Mouse (Mus musculus) heart, embryonic 15.5 days (tissue): ENCODE measurements around the gene Mphosph9. TPM values are rescaled to one million over a fixed set of nuclear protein-coding genes. Genes with fewer than 3 reads are reported as not detected.
"Not testable (repeated sequence)": the region's sequence is repeated elsewhere in the genome, so short reads cannot be mapped to it uniquely, and the experiment has no call there.

Experiments
- ATAC-seq: fragments of 200-750 bp; cut with Nextera tagmentation; replicated peaks from 2 replicates; pipeline ENCODE4 v1.8.0; 2017; ENCODE audit warnings: low read depth, moderate TSS enrichment; ENCODE audit not compliant: insufficient number of reproducible peaks, insufficient read depth, low FRiP score
- H3K27ac ChIP-seq: fragments of 300-500 bp; sonication (generic); 2 replicates; pipeline ENCODE4 v1.5.1; 2015; ENCODE audit warnings: mild to moderate bottlenecking, inconsistent platforms
- H3K27me3 ChIP-seq: fragments of 300-500 bp; sonication (generic); 2 replicates; pipeline ENCODE4 v1.6.1; 2015; ENCODE audit warnings: inconsistent platforms
- H3K36me3 ChIP-seq: fragments of 300-500 bp; sonication (generic); 2 replicates; pipeline ENCODE4 v1.6.1; 2015; ENCODE audit warnings: mild to moderate bottlenecking, inconsistent platforms
- H3K4me1 ChIP-seq: fragments of 300-500 bp; sonication (generic); replicated peaks from 2 replicates; pipeline ENCODE4 v1.6.1; 2015; ENCODE audit warnings: inconsistent platforms
- H3K4me2 ChIP-seq: fragments of 300-500 bp; sonication (generic); 2 replicates; pipeline ENCODE4 v1.6.1; 2015; ENCODE audit warnings: inconsistent platforms, mild to moderate bottlenecking, moderate library complexity
- H3K4me3 ChIP-seq: fragments of 300-500 bp; sonication (generic); 2 replicates; pipeline ENCODE4 v1.5.1; 2015; ENCODE audit warnings: mild to moderate bottlenecking, inconsistent platforms
- H3K9ac ChIP-seq: fragments of 300-500 bp; sonication (generic); 2 replicates; pipeline ENCODE4 v1.6.1; 2015; ENCODE audit warnings: mild to moderate bottlenecking, inconsistent platforms
- H3K9me3 ChIP-seq: fragments of 300-500 bp; sonication (generic); replicated peaks from 2 replicates; pipeline ENCODE4 v1.6.1; 2016; ENCODE audit warnings: inconsistent platforms
- WGBS: fragments of 180-500 bp; shearing (Covaris S2); methylation state at CpG from one replicate; pipeline ENCODE4 v1.1.7; 2015; ENCODE audit warnings: mixed read lengths; 5-methylcytosine and 5-hydroxymethylcytosine counted together
- polyA plus RNA-seq: library from polyadenylated mRNA; unstranded; fragments of >200 nt; fragmentation: Nextera tagmentation; extraction: Ambion mirVana; gene quantifications from 2 replicates; pipeline ENCODE4 v1.2.1, GENCODE M21; 2015

Gene Mphosph9
- polyA plus RNA-seq, 1 experiment from 2014 or later, result 10.2 TPM

GRCm38 (mm10) chr5:124300132-124300531 is 27.6 kb downstream of the Mphosph9 start:
- WGBS, result 44% methylated on average over 4 of the region's 4 CpGs
- Histone ChIP-seq H3K4me3 (no peak overlapping the region), H3K27ac (no peak overlapping the region; the same call in 1 of the 2 replicates), H3K27me3 (no peaks in the 10 kb centered on the region), H3K36me3 (peaks cover 40% of the 10 kb centered on the region), H3K9ac (no peak overlapping the region), H3K4me1 (peaks cover 3% of the 10 kb centered on the region), H3K4me2 (no peak overlapping the region), H3K9me3 (no peaks in the 10 kb centered on the region)
- 0 out of 2 replicates have a peak, but pooled peaks have one; percentile 35 for ATAC-seq

- H3K9ac ChIP-seq, H3K4me2 ChIP-seq, H3K27me3 ChIP-seq, H3K4me3 ChIP-seq, H3K27ac ChIP-seq, H3K4me1 ChIP-seq, ATAC-seq, H3K9me3 ChIP-seq: not testable (repeated sequence)
- 53% methylated on average over 4 of the region's 4 CpGs for WGBS
- H3K36me3 ChIP-seq, result peaks cover 42% of the 10 kb centered on the region
Observed at GRCm38 (mm10) chr5:124299307-124299706, 28.5 kb downstream of the Mphosph9 start.

- no peaks in the 10 kb centered on the region for H3K9me3 ChIP-seq
- WGBS, result 85% methylated on average over 4 of the region's 4 CpGs
- H3K4me3 ChIP-seq, result no peak overlapping the region
- H3K27me3 ChIP-seq, result no peaks in the 10 kb centered on the region
- peaks cover 8% of the 10 kb centered on the region for H3K4me1 ChIP-seq
- ATAC-seq, result no peak
- no peak overlapping the region for H3K9ac ChIP-seq
- H3K27ac ChIP-seq, result no peak overlapping the region
- H3K4me2 ChIP-seq, result no peak overlapping the region
- peaks cover 46% of the 10 kb centered on the region for H3K36me3 ChIP-seq
Observed at GRCm38 (mm10) chr5:124296475-124296874, 31.3 kb downstream of the Mphosph9 start.

GRCm38 (mm10) chr5:124293967-124294366 is 33.8 kb downstream of the Mphosph9 start:
- 75% methylated on average over 5 of the region's 5 CpGs for WGBS
- Histone ChIP-seq H3K4me1 (peaks cover 5% of the 10 kb centered on the region; the same call in 1 of the 2 replicates), H3K27ac (peak overlapping the region; percentile 54; the same call in 1 of the 2 replicates), H3K4me2 (no peak overlapping the region), H3K9ac (no peak overlapping the region), H3K36me3 (peaks cover 68% of the 10 kb centered on the region), H3K4me3 (no peak overlapping the region), H3K27me3 (no peaks in the 10 kb centered on the region), H3K9me3 (no peaks in the 10 kb centered on the region)
- no peak for ATAC-seq

DNA sequence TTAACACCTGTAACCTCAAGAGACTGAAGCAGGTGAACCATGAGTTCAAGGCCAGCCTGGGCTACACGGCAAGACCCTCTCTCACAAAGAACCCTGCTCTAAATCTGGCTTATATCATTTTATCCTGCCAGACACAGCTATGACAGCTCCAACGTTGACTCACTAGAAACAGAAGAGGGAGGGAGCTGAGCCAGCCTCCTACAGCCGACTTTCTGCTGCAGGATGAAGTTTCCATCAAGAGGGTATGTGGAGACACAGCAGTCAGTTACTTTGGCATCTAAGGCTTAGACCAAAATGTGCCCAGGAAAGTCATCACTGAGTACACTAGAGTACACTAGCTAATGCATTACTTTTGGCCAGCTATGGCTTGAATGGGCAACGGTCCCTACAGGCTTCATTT is 37.6 kb downstream of the Mphosph9 start:
- no peak overlapping the region for H3K4me3 ChIP-seq
- 80% methylated on average over 4 of the region's 4 CpGs for WGBS
- ATAC-seq, result no peak
- no peak overlapping the region for H3K4me2 ChIP-seq
- no peak overlapping the region for H3K9ac ChIP-seq
- H3K27me3 ChIP-seq, result no peaks in the 10 kb centered on the region
- no peaks in the 10 kb centered on the region for H3K9me3 ChIP-seq
- H3K4me1 ChIP-seq, result peaks cover 5% of the 10 kb centered on the region; the same call in 1 of the 2 replicates
- H3K27ac ChIP-seq, result no peak overlapping the region
- peaks cover 72% of the 10 kb centered on the region for H3K36me3 ChIP-seq

DNA sequence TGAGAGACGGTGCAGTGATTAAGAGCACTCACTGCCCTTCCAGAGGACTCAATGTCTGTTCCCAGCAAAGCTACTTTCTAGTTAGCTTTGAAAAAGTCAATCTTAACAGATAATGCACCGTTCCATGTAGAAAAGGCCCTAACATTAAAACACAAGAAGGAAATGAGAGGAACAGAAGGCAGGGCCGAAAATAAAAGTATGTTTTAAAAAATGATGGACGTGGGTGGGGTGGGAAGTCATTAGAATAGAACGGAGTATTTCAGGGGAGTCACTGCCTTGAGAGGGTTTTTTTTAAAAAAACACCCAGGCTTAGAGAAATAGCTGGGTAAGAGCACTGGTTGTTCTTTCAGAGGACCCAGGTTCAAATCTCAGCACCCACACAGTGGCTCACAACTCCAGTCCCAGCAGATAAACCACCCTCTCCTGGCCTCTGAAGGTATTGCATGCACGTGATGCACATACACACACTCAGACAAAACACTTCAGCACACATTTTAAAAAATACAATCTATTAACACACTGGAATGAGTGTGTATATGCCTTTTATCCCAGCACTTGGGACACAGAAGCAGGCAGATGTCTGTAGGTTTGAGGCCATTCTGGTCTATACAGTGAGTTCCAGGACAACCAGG is 40.0 kb downstream of the Mphosph9 start:
- no peak overlapping the region for H3K27ac ChIP-seq
- 97% methylated on average over 6 of the region's 6 CpGs for WGBS
- no peak for ATAC-seq
- H3K4me2 ChIP-seq, result no peak overlapping the region
- H3K36me3 ChIP-seq, result peaks cover 75% of the 10 kb centered on the region
- no peaks in the 10 kb centered on the region for H3K9me3 ChIP-seq
- H3K9ac ChIP-seq, result no peak overlapping the region
- no peaks in the 10 kb centered on the region for H3K4me1 ChIP-seq
- H3K4me3 ChIP-seq, result no peak overlapping the region
- H3K27me3 ChIP-seq, result no peaks in the 10 kb centered on the region

DNA sequence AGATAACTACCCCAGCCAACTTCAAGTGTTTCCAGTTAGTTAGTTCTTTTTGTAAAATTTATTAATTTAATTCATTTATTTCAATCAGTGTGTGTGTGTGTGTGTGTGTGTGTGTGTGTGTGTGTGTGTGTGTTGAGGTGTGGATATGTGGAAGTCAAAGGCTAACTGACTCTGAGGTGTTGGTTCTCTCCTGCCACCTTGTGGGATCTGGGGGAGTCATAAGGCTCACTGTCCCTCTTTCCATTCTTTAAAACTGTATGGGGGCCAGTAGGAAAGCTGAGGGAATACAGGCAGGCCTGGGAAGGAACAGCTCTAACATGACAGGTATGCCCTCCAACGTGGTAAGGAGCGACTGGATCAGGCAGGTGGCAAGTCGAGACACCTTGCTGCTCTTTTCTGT is 43.4 kb downstream of the Mphosph9 start:
- no peak overlapping the region for H3K27ac ChIP-seq
- no peak overlapping the region for H3K4me2 ChIP-seq
- peaks cover 64% of the 10 kb centered on the region for H3K36me3 ChIP-seq
- H3K9ac ChIP-seq, result no peak overlapping the region
- H3K9me3 ChIP-seq, result no peaks in the 10 kb centered on the region
- H3K4me3 ChIP-seq, result no peak overlapping the region
- H3K27me3 ChIP-seq, result no peaks in the 10 kb centered on the region
- WGBS, result 57% methylated on average over 3 of the region's 3 CpGs
- no peak for ATAC-seq
- no peaks in the 10 kb centered on the region for H3K4me1 ChIP-seq

- no peak overlapping the region for H3K4me2 ChIP-seq
- H3K4me3 ChIP-seq, result no peak overlapping the region
- ATAC-seq, result no peak
- WGBS, result 86% methylated on average over 2 of the region's 2 CpGs
- H3K36me3 ChIP-seq, result peaks cover 54% of the 10 kb centered on the region
- H3K9ac ChIP-seq, result no peak overlapping the region
- no peaks in the 10 kb centered on the region for H3K9me3 ChIP-seq
- no peaks in the 10 kb centered on the region for H3K27me3 ChIP-seq
- H3K4me1 ChIP-seq, result no peaks in the 10 kb centered on the region
- H3K27ac ChIP-seq, result no peak overlapping the region
Observed at GRCm38 (mm10) chr5:124282854-124283253, 44.9 kb downstream of the Mphosph9 start.

- Histone ChIP-seq H3K9me3 (no peaks in the 10 kb centered on the region), H3K27ac (no peak overlapping the region), H3K36me3 (peaks cover 6% of the 10 kb centered on the region), H3K4me3 (no peak overlapping the region), H3K4me1 (peaks cover 11% of the 10 kb centered on the region), H3K27me3 (no peaks in the 10 kb centered on the region), H3K4me2 (no peak overlapping the region), H3K9ac (no peak overlapping the region)
- ATAC-seq, result no peak
- 90% methylated on average over 5 of the region's 5 CpGs for WGBS
Observed at GRCm38 (mm10) chr5:124270226-124270625, 57.5 kb downstream of the Mphosph9 start.

DNA sequence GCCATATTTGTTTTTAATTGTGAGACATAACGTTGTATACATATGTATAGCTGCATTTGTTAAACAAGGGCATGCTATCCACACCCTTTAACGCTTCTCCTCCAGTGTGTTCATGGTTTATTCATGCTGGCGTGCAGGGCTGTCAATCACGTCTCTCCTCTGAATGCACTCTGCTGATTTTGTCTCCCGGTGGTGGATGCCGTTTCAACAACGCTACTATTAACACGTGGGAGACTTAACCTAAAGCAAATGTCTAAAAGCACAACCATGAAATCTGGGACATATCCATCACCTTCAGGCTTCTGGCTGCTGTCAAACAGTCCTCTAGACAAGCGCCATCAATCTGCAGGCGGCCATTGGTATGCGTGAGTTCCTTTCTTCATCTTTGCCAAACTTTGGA is 58.1 kb downstream of the Mphosph9 start:
- no peak overlapping the region for H3K4me2 ChIP-seq
- ATAC-seq, result no peak
- WGBS, result 62% methylated on average over 11 of the region's 11 CpGs

GRCm38 (mm10) chr5:124267652-124268051 is 60.1 kb downstream of the Mphosph9 start:
- WGBS, result 40% methylated on average over 6 of the region's 6 CpGs
- Histone ChIP-seq H3K9me3 (no peaks in the 10 kb centered on the region), H3K27ac (no peak overlapping the region; the same call in 1 of the 2 replicates), H3K27me3 (no peaks in the 10 kb centered on the region), H3K4me3 (no peak overlapping the region), H3K4me1 (peaks cover 11% of the 10 kb centered on the region), H3K9ac (no peak overlapping the region), H3K4me2 (no peak overlapping the region), H3K36me3 (peaks cover 11% of the 10 kb centered on the region)
- ATAC-seq, result no peak

More for the DNA sequence above, 58.1 kb downstream of the Mphosph9 start:
- H3K27ac ChIP-seq, result no peak overlapping the region
- H3K9ac ChIP-seq, result no peak overlapping the region
- peaks cover 7% of the 10 kb centered on the region for H3K36me3 ChIP-seq
- H3K4me1 ChIP-seq, result peaks cover 11% of the 10 kb centered on the region
- no peaks in the 10 kb centered on the region for H3K27me3 ChIP-seq
- no peak overlapping the region for H3K4me3 ChIP-seq
- no peaks in the 10 kb centered on the region for H3K9me3 ChIP-seq

DNA sequence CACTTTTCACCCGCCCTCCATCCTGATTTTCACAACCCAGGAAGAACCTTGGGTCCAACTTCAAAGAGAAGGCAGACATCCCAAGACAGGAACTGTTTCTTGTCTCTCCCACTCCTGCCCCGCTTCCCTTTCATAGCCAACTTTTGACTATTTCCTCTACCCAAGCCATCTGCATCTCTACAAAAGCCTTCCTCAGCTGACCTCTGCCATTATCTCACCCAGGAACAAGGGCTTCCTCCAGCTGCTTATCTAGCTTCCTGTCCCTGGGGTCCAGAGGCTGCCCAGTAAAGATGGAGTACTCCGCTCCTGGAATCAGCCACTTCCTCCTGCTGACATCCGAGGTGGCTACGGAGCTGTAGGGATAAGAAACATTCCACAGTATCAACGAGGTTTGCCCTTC is 61.0 kb downstream of the Mphosph9 start:
- H3K27me3 ChIP-seq, result no peaks in the 10 kb centered on the region
- peaks cover 11% of the 10 kb centered on the region for H3K36me3 ChIP-seq
- H3K4me1 ChIP-seq, result peaks cover 11% of the 10 kb centered on the region
- no peak overlapping the region for H3K4me3 ChIP-seq
- ATAC-seq, result no peak
- WGBS, result 34% methylated on average over 6 of the region's 6 CpGs
- no peak overlapping the region for H3K27ac ChIP-seq
- no peak overlapping the region for H3K9ac ChIP-seq
- no peaks in the 10 kb centered on the region for H3K9me3 ChIP-seq
- no peak overlapping the region for H3K4me2 ChIP-seq
